Mouse (Mus musculus) frontal cortex, adult 2 months (tissue): ENCODE measurements around the gene Gabarap. TPM values are rescaled to one million over a fixed set of nuclear protein-coding genes. Genes with fewer than 3 reads are reported as not detected.
A peak's percentile ranks its signal among the peaks of the same experiment; 100 is the strongest.
"Not testable (repeated sequence)": the region's sequence is repeated elsewhere in the genome, so short reads cannot be mapped to it uniquely, and the experiment has no call there.

ENCODE experiments used
- DNase-seq, 2 experiments: peaks; one replicate each; pipeline ENCODE4 v3.0.0; 2022; ENCODE audit warnings: low spot score in 1 of 2; ENCODE audit errors: extremely low spot score in 1 of 2
- polyA plus RNA-seq: library from polyadenylated mRNA; depleted of rRNA; stranded (reverse); fragments of >200 nt; gene quantifications from 2 replicates; pipeline ENCODE4 v1.2.3, GENCODE M21; 2012; rRNA removed

Gene Gabarap
- 291 and 371 TPM in 2 replicates for polyA plus RNA-seq

DNA sequence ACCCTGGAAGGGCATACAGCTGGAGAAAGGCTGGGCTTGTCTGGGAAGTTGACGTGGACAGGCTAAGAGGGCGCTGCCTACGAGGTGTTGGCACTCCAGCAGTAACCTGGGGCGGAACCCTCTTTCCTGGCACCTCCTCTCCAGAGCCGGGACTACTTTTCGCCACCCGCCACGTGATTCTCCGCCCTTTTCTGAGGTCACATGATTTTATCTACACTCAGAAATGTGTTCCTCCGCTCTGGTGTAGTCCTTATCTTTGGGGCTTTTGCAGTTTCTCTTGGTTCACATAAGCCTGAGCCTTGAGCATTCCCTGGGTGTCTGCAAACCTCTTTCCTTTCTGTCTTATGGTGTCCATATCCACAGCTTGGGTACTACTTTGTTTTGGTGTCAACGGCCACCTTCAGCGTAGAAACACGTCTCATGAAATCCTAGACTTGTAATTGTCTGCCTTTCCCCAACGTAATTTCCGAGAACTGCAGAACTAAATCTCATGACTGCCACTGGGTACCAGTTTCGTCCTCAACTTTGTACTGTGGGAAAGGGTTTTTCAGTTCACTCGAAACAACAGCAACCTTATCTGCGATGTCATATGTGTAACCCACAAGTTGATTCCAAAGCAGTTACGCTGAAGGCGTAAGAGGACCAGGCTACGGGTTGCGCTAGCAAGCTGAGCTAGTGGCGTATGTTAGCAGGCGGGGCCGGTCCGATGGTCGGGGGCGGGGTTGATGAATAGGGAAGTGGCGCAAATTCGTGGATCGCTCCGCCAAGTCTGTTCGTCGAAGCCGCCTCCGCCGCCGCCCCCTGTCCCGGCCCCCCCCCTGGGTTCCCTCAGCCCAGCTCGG, at the start of gene Gabarap:
Gabarap (plus strand) TSS at position 294 of the 842 bp plus-strand sequence.
- peak; percentile 92 to 98 for DNase-seq

DNA sequence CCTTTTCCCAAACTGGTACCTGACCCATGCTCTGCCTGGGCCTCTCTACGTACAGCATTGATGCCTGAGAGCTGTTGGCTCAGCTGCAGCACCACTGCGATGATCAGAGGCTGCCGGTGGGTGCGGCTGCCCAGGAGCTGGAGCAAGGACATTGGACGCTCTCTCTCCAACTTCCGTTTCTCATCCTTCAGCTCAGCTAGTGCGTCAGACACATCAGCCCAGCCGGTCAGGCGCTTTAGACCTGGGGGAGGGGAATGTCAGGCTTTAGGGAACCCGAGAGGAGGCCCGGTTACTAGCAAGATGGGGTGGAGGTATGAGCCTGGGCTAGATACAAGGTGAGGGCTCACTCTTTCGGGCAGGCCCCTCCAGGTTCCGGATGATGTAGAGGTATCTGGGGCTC, 45.7 kb upstream of the Gabarap start:
- DNase-seq = no peak

GRCm38 (mm10) chr11:69945997-69946891, 44.7 kb upstream of the Gabarap start:
- no peak for DNase-seq

DNA sequence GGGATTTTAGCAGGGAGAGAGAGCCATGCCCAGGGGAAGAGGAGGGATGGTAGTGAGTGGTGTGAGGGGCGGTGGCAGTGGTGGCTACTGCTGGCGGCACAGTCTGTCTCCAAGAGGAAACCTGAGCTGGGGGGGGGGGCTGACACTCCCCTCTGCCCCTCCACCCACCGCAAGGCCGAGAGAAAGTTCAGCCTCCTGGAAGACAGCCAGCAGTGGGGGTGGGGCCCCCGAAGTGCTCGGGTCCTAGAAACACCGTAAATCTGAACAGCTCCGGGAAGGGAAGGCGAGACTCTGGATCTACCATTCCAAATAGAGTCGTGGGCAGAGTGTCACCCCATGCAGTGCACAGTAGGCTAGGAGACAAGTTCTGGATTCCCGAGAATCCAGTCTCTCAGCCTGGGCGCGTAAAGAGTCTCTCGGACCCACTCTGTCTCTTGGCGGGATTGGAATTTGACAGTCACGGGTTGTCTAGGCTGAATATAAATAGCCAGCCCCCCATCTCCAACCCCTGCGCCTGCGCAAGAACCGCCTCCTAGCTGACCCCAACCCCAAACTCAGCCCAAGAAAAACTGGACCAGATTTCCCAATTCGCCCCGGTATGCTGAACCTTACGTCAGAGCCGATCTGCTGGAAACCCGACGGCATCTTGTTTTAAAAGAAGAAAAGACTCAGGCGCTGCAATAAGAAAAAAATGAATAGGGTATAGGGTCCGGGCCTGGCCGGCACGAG, 43.4 kb upstream of the Gabarap start:
- no peak for DNase-seq

DNA sequence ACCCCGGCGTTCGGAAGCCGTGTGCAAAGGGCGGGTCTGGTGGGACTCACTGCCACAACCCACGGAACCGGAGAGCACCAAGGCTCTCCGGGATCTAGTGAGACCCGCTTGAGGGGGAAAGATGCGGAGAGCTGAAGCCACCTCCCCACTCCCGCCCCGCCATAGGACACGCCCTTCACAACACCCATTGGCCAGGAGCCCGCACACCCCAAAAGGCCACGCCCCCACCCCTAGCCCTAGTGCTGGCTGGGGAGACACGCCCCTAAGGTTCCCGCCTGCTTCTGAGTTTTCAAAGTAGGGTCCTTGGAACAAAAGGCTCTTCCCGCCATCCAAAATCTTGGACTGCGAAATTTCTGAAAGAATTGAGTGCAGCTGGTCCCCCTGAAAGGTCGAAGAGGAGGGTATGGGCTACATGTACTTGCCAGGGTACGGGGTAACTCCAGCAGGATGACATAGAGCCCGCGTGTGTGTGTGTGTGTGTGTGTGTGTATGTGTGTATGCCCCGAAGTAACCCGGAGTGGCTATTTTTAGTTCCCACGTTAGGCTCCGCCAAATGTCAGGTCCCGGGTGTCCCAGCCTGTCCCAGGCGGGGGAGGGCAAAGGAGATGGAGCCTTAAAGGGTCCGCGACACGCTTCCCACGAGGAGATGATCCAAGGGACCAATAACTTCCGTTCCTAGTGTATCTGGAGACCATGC, 42.7 kb upstream of the Gabarap start, which contains the start of gene Slc2a4:
Slc2a4 (minus strand) TSS at position 123 of the 697 bp plus-strand sequence.
- DNase-seq = peak in 1 of 2 experiments; percentile 53

DNA sequence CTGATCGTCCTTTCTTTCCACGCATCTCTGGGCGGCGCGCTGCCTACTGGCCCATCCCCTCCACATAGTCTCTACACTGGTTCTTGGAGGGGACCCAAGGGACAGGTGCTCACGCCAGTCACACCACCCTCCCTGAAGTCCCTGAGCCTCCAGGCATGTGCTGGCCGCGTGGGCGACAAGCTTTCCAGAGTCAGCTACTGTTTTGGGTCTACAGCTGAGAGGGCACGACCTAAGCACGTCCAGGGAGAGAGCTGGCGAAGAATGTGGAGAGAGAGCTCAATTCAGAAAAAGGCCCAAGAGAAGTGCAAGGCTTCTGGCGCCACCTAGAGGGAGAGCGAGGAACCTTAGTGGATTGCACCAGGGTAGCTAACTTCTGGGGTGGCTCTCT, 42.2 kb upstream of the Gabarap start:
- peak; percentile 31 to 84 for DNase-seq

DNA sequence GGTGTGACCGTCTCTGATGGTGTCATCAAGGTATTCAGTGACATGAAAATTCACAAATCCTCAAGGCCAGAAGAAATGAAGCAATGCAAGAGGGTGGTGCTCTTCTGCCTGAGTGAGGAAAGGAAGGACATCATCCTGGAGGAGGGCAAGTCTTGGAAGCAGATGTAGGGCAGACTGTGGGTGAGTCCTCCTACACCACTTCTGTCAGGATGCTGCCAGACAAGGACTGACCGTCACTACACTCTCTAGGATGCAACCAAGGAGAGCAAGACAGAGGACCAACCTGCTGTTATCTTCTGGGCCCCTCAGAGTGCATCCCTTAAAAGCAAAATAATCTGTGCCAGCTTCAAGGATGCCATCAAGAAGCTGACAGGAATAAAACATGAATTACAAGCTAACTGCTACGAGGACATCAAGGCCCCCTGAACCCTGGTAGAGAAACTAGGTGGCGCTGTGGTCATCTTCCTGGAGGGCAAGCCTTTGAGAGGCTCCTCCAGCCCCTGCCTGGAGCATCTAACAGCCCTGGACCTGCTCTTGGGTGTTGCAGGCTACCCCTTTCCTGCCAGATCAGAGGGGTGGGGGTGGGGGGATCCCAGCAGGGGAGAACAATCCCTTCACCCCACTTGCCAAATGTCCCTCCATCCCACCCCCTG, 40.0 kb upstream of the Gabarap start:
- DNase-seq = no peak

- no peak for DNase-seq
These were observed 38.7 kb upstream of the Gabarap start for GRCm38 (mm10) chr11:69952274-69952673.

GRCm38 (mm10) chr11:69953267-69953915, 37.6 kb upstream of the Gabarap start:
- DNase-seq = no peak

DNA sequence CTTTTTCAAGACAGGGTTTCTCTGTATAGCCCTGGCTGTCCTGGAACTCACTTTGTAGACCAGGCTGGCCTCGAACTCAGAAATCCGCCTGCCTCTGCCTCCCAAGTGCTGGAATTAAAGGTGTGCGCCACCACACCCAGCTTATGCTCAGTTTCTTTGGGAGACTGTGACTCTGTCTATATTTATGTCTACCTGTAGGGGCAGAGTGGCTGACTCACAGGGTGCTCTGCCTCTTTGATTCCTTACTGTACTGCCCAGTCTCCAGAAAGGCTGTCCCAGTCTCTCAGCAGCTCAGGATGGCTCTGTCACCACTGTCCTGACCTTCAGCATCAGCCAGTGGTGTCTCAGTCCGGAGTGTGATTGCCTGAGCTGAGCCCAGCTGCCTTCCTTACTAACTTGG, 35.3 kb upstream of the Gabarap start:
- DNase-seq = not testable (repeated sequence)

DNA sequence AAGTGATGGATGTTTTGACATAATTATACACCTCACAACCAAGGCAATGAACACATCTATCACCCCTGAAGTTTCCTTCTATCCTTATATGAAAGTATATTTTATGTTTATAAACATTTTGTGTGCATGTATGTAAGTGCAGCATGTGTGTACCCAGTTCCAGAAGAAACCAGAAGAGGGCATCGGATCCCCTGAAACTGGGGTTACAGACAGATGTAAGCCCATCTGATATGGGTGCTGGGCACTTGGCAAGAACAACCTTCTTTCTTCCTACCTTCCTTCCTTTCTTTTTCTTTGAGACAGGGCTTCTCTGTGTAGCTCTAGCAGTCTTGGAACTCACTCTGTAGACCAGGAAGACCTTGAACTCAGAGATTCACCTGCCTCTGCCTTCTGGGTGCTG, 34.7 kb upstream of the Gabarap start:
- no peak for DNase-seq

GRCm38 (mm10) chr11:69960616-69961015, 30.3 kb upstream of the Gabarap start:
- DNase-seq = no peak

GRCm38 (mm10) chr11:69961841-69962240, 29.1 kb upstream of the Gabarap start:
- no peak for DNase-seq

DNA sequence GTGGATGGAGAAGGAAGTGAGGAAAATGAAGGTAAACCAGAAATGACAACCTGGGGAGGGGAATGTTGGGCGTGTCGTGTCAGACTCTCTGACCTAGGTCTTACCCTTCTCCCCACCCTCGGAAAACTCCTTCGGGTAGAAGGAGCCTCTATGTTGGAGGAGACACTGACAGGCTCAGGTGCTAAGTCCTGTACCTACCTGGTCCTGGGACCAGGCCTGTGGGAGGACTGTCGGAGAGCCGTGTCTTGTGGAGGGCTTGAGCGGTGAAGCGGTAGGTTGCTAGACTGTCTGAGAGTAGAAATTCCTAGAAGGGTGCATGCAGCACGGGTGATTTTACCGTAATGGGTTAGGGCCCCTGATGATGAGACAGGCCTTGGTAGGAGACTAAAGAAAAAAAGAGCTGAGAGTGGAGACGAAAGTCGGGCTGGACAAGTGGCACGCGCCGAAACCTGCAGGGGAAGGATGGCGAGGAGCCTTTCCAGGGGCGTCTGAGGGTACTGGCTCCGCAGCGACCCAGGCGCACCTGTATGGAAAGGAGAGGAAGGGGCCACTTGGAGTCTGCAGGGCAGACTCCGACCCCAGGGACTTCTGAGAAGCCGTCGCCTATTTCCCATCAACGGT, 26.2 kb upstream of the Gabarap start, which contains the start of gene Cldn7:
Cldn7 (plus strand) TSS at position 130 of the 621 bp plus-strand sequence.
- no peak for DNase-seq

DNA sequence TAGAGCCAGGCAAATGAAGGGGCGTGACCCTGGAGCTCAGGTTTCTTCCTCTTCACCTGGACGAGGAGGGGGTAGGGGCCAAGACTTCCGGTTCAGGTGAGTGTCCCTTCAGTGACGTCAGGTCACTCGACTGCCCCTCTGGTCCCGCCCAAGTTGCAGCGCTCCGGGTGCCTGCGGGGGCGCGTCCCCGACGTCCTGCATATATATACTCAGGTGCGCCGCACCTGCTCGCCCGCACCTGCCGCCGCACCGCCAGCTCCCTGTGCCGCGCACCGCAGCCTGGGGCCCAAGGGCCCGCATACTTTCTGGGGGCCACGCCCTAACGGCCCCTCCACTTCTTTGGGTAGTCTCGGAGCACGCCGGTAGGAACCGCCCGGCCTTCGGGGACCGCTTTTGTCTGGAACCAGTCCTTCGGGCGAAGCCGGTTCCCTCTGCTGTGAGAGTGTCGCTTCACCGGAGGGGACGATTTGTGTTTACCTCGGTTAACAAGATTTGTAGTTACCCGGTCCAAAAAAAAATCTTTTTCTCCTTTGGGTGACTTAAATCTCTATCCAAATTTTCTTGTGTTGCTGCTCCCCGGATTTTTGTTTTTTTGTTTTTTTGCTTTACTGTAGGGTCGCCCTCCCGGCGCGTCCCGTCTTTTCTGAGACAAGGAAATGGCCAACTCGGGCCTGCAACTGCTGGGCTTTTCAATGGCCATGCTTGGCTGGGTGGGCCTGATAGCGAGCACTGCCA, 25.5 kb upstream of the Gabarap start:
- DNase-seq = no peak

DNA sequence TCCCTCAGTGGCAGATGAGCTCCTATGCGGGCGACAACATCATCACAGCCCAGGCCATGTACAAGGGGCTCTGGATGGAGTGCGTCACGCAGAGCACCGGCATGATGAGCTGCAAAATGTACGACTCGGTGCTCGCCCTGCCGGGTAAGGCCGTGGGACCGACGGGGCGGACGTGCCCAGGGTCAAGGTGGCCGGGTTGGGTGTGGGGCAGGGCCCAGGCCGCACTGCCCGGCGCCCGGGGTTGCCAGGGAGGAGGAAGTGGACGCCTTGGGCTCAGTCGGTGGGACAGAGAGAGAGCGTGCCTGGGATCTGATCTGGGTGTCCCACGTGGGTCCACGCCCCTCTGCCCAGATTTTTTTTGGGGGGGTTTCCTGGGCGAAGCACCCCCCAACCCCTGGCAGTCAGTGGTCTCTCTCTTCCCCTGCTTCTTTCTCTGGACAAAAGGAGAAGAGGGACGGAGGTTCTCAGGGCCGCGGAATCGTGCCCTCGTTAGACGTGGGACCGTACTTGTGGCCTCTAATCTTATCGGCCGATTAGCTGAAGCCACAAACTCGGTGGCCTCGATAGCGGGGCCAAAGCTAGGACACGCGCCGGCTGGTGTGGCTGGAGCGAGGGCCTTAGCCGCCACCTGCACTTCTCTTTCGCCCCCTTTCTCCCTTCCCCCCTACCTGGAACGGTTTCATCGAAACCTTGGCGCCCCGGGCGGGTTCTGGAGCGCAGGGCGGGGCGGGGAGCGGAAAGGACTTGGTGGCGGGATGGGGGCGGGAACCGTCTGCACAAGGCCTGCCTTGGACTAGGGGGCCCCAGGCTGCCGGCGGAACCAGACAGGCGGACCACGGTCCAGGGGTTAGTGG, 24.7 kb upstream of the Gabarap start:
- DNase-seq = no peak
